Mouse (Mus musculus) midbrain, embryonic 15.5 days (tissue): Measurements from ENCODE around the gene Coq6. TPM values are rescaled to one million over a fixed set of nuclear protein-coding genes. Genes with fewer than 3 reads are reported as not detected.

Experiments used
- ATAC-seq: fragments of 200-750 bp; cut with Nextera tagmentation; replicated peaks from 2 replicates; pipeline ENCODE4 v1.8.0; 2017; ENCODE audit warnings: moderate TSS enrichment
- H3K27ac ChIP-seq: fragments of 300-500 bp; sonication (generic); 2 replicates; pipeline ENCODE4 v1.5.1; 2015; ENCODE audit warnings: mild to moderate bottlenecking, inconsistent platforms
- H3K27me3 ChIP-seq: fragments of 300-500 bp; sonication (generic); replicated peaks from 2 replicates; pipeline ENCODE4 v1.6.1; 2015; ENCODE audit warnings: inconsistent platforms
- H3K36me3 ChIP-seq: fragments of 300-500 bp; sonication (generic); replicated peaks from 2 replicates; pipeline ENCODE4 v1.6.1; 2015; ENCODE audit warnings: inconsistent platforms
- H3K4me1 ChIP-seq: fragments of 300-500 bp; sonication (generic); 2 replicates; pipeline ENCODE4 v1.6.1; 2015; ENCODE audit warnings: inconsistent platforms
- H3K4me2 ChIP-seq: fragments of 300-500 bp; sonication (generic); 2 replicates; pipeline ENCODE4 v1.6.1; 2015; ENCODE audit warnings: inconsistent platforms, mild to moderate bottlenecking, moderate library complexity
- H3K4me3 ChIP-seq: fragments of 300-500 bp; sonication (generic); 2 replicates; pipeline ENCODE4 v1.5.1; 2015; ENCODE audit warnings: mild to moderate bottlenecking, inconsistent platforms
- H3K9ac ChIP-seq: fragments of 300-500 bp; sonication (generic); 2 replicates; pipeline ENCODE4 v1.6.1; 2015; ENCODE audit warnings: mild to moderate bottlenecking, inconsistent platforms
- H3K9me3 ChIP-seq: fragments of 300-500 bp; sonication (generic); 2 replicates; pipeline ENCODE4 v1.6.1; 2016; ENCODE audit warnings: inconsistent platforms
- WGBS: fragments of 180-500 bp; shearing (Covaris S2); methylation state at CpG from one replicate; pipeline ENCODE4 v1.1.7; 2015; ENCODE audit warnings: mixed read lengths; 5-methylcytosine and 5-hydroxymethylcytosine counted together
- polyA plus RNA-seq: library from polyadenylated mRNA; unstranded; fragments of >200 nt; fragmentation: Nextera tagmentation; extraction: Ambion mirVana; gene quantifications from 2 replicates; pipeline ENCODE4 v1.2.1, GENCODE M21; 2015

The Coq6 gene
- polyA plus RNA-seq, 1 experiment from 2014 or later = 47.5 TPM

GRCm38 (mm10) chr12:84371647-84372046, 10.2 kb downstream of the Coq6 start:
- Histone ChIP-seq H3K27ac (no peak overlapping the region), H3K4me1 (no peaks in the 10 kb centered on the region), H3K4me3 (no peak overlapping the region), H3K4me2 (no peak overlapping the region), H3K36me3 (peaks cover 51% of the 10 kb centered on the region), H3K9ac (no peak overlapping the region), H3K27me3 (no peaks in the 10 kb centered on the region), H3K9me3 (no peaks in the 10 kb centered on the region)
- WGBS = 93% methylated on average over 5 of the region's 5 CpGs
- ATAC-seq = no peak

GRCm38 (mm10) chr12:84373831-84374481, 12.5 kb downstream of the Coq6 start:
- Histone ChIP-seq H3K36me3 (peaks cover 40% of the 10 kb centered on the region), H3K4me1 (no peaks in the 10 kb centered on the region), H3K9me3 (no peaks in the 10 kb centered on the region), H3K4me2 (no peak overlapping the region), H3K27me3 (no peaks in the 10 kb centered on the region), H3K27ac (no peak overlapping the region), H3K4me3 (no peak overlapping the region), H3K9ac (no peak overlapping the region)
- ATAC-seq = no peak
- 84% methylated on average over 6 of the region's 6 CpGs for WGBS

GRCm38 (mm10) chr12:84382369-84382768, 20.9 kb downstream of the Coq6 start:
- 0 out of 2 replicates have a peak, but pooled peaks cover 4% of the 10 kb centered on the region for H3K36me3 ChIP-seq

GRCm38 (mm10) chr12:84384644-84385081, 23.2 kb downstream of the Coq6 start:
- H3K4me1 ChIP-seq = no peaks in the 10 kb centered on the region
- H3K36me3 ChIP-seq = 0 out of 2 replicates have a peak, but pooled peaks cover 4% of the 10 kb centered on the region
- H3K4me3 ChIP-seq = no peak overlapping the region
- no peaks in the 10 kb centered on the region for H3K27me3 ChIP-seq
- WGBS = 76% methylated on average over 5 of the region's 5 CpGs
- H3K4me2 ChIP-seq = no peak overlapping the region
- no peak overlapping the region for H3K9ac ChIP-seq
- no peak overlapping the region for H3K27ac ChIP-seq
- no peaks in the 10 kb centered on the region for H3K9me3 ChIP-seq
- no peak for ATAC-seq

More at GRCm38 (mm10) chr12:84382369-84382768, 20.9 kb downstream of the Coq6 start:
- 85% methylated on average over 4 of the region's 4 CpGs for WGBS
- Histone ChIP-seq H3K4me2 (no peak overlapping the region), H3K4me3 (no peak overlapping the region), H3K4me1 (no peaks in the 10 kb centered on the region), H3K9ac (no peak overlapping the region), H3K9me3 (no peaks in the 10 kb centered on the region), H3K27ac (no peak overlapping the region), H3K27me3 (no peaks in the 10 kb centered on the region)
- no peak for ATAC-seq

- no peak overlapping the region for H3K4me2 ChIP-seq
- no peak for ATAC-seq
- H3K9me3 ChIP-seq = no peaks in the 10 kb centered on the region
- WGBS = 94% methylated on average over 4 of the region's 4 CpGs
- 0 out of 2 replicates have a peak, but pooled peaks cover 4% of the 10 kb centered on the region for H3K36me3 ChIP-seq
- H3K27ac ChIP-seq = no peak overlapping the region
- H3K9ac ChIP-seq = no peak overlapping the region
- no peaks in the 10 kb centered on the region for H3K27me3 ChIP-seq
- no peaks in the 10 kb centered on the region for H3K4me1 ChIP-seq
- no peak overlapping the region for H3K4me3 ChIP-seq
These were observed 24.0 kb downstream of the Coq6 start for GRCm38 (mm10) chr12:84385408-84385807.

- Histone ChIP-seq H3K27me3 (no peaks in the 10 kb centered on the region), H3K4me1 (no peaks in the 10 kb centered on the region), H3K36me3 (0 out of 2 replicates have a peak, but pooled peaks cover 4% of the 10 kb centered on the region), H3K4me3 (no peak overlapping the region), H3K27ac (no peak overlapping the region), H3K9me3 (no peaks in the 10 kb centered on the region), H3K9ac (no peak overlapping the region), H3K4me2 (no peak overlapping the region)
- 84% methylated on average over 8 of the region's 8 CpGs for WGBS
- ATAC-seq = no peak
These were observed 26.6 kb downstream of the Coq6 start for GRCm38 (mm10) chr12:84388097-84388496.

GRCm38 (mm10) chr12:84388774-84389400, 27.4 kb downstream of the Coq6 start:
- H3K36me3 ChIP-seq = 0 out of 2 replicates have a peak, but pooled peaks cover 4% of the 10 kb centered on the region
- ATAC-seq = no peak
- no peak overlapping the region for H3K9ac ChIP-seq
- 76% methylated on average over 14 of the region's 14 CpGs for WGBS
- H3K4me3 ChIP-seq = no peak overlapping the region
- no peaks in the 10 kb centered on the region for H3K4me1 ChIP-seq
- H3K27me3 ChIP-seq = no peaks in the 10 kb centered on the region
- H3K9me3 ChIP-seq = no peaks in the 10 kb centered on the region
- H3K4me2 ChIP-seq = no peak overlapping the region
- no peak overlapping the region for H3K27ac ChIP-seq

GRCm38 (mm10) chr12:84390336-84390735, 28.9 kb downstream of the Coq6 start:
- H3K27ac ChIP-seq = no peak overlapping the region
- no peaks in the 10 kb centered on the region for H3K36me3 ChIP-seq
- H3K27me3 ChIP-seq = no peaks in the 10 kb centered on the region
- no peak for ATAC-seq
- 88% methylated on average over 6 of the region's 6 CpGs for WGBS
- H3K4me3 ChIP-seq = no peak overlapping the region
- H3K4me2 ChIP-seq = no peak overlapping the region
- no peaks in the 10 kb centered on the region for H3K9me3 ChIP-seq
- H3K9ac ChIP-seq = no peak overlapping the region
- no peaks in the 10 kb centered on the region for H3K4me1 ChIP-seq

GRCm38 (mm10) chr12:84392681-84393080, 31.2 kb downstream of the Coq6 start:
- 97% methylated on average over 4 of the region's 4 CpGs for WGBS
- no peak overlapping the region for H3K4me3 ChIP-seq
- H3K9ac ChIP-seq = no peak overlapping the region
- no peaks in the 10 kb centered on the region for H3K27me3 ChIP-seq
- ATAC-seq = no peak
- no peaks in the 10 kb centered on the region for H3K4me1 ChIP-seq
- no peaks in the 10 kb centered on the region for H3K36me3 ChIP-seq
- no peaks in the 10 kb centered on the region for H3K9me3 ChIP-seq
- H3K27ac ChIP-seq = no peak overlapping the region
- H3K4me2 ChIP-seq = no peak overlapping the region

- no peaks in the 10 kb centered on the region for H3K36me3 ChIP-seq
- no peak overlapping the region for H3K4me3 ChIP-seq
- H3K27ac ChIP-seq = no peak overlapping the region
- no peak for ATAC-seq
- H3K9ac ChIP-seq = no peak overlapping the region
- no peak overlapping the region for H3K4me2 ChIP-seq
- H3K27me3 ChIP-seq = no peaks in the 10 kb centered on the region
- WGBS = 92% methylated on average over 5 of the region's 5 CpGs
- no peaks in the 10 kb centered on the region for H3K4me1 ChIP-seq
- no peaks in the 10 kb centered on the region for H3K9me3 ChIP-seq
These were observed 32.4 kb downstream of the Coq6 start for GRCm38 (mm10) chr12:84393847-84394246.

GRCm38 (mm10) chr12:84396947-84397679, 35.7 kb downstream of the Coq6 start:
- Histone ChIP-seq H3K27me3 (no peaks in the 10 kb centered on the region), H3K9ac (no peak overlapping the region), H3K4me1 (no peaks in the 10 kb centered on the region), H3K36me3 (no peaks in the 10 kb centered on the region), H3K9me3 (no peaks in the 10 kb centered on the region), H3K4me2 (no peak overlapping the region), H3K27ac (no peak overlapping the region), H3K4me3 (no peak overlapping the region)
- WGBS = 90% methylated on average over 14 of the region's 14 CpGs
- no peak for ATAC-seq

- ATAC-seq = no peak
- Histone ChIP-seq H3K36me3 (no peaks in the 10 kb centered on the region), H3K4me2 (no peak overlapping the region), H3K27me3 (no peaks in the 10 kb centered on the region), H3K4me3 (no peak overlapping the region), H3K9me3 (no peaks in the 10 kb centered on the region), H3K9ac (no peak overlapping the region), H3K27ac (no peak overlapping the region), H3K4me1 (no peaks in the 10 kb centered on the region)
These were observed 36.2 kb downstream of the Coq6 start for GRCm38 (mm10) chr12:84397685-84398084.
